Mouse (Mus musculus): ENCODE measurements around the gene Dab2. TPM values are rescaled to one million over a fixed set of nuclear protein-coding genes. Genes with fewer than 3 reads are reported as not detected.

Dab2 gene
- polyA plus RNA-seq, 1 experiment from 2014 or later, result 42.7 TPM

DNA sequence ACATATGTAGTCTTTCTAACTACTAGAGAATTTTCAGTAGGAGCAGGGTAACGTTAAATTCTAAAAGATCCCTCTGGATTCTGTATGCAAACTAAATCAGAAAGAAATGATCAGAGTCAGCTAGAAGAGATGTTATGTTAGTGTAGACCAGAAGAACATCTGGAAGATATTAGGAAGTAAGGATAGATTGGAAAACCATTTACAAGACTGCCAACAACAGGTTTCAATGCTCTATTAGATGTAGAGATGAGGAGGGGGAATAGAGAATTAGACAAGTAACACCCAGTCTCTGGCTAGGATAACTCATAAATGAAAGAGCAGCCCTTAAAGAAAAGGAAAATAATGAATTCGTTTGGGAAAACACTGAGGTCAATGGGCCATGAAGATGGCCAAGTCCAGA is 154.9 kb downstream of the Dab2 start:
- Histone ChIP-seq H3K27ac (no peak overlapping the region), H3K4me3 (no peak overlapping the region), H3K36me3 (no peaks in the 10 kb centered on the region), H3K9me3 (no peaks in the 10 kb centered on the region), H3K27me3 (ENCODE audit: insufficient read depth, poor library complexity, severe bottlenecking) (no peaks in the 10 kb centered on the region), H3K4me1 (replicated peaks) (no peaks in the 10 kb centered on the region)
- DNase-seq (ENCODE audit: low spot score), result no peak
- 62% methylated on average over 2 of the region's 2 CpGs for WGBS

DNA sequence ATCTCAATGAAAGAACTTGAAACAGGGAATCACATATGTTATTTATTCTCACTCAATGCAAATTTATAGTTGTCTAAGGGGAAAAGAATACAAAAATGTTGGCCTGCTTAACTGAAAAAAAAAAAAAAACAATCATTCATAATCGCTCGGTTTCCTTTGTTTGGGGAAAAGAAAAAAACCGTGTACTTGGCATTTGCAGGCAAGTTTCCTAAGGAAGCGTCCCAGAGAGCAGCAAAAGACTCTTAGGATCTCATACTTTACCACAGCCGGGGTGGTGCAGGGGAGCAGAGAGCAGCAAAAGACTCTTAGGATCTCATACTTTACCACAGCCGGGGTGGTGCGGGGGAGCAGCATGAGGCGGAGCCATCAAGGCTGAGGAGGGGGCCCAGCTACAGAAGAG is 161.8 kb downstream of the Dab2 start:
- no peak overlapping the region for H3K4me3 ChIP-seq
- no peak overlapping the region for H3K27ac ChIP-seq
- 82% methylated on average over 8 of the region's 8 CpGs for WGBS
- no peaks in the 10 kb centered on the region for H3K4me1 ChIP-seq (replicated peaks)
- no peaks in the 10 kb centered on the region for H3K9me3 ChIP-seq
- no peaks in the 10 kb centered on the region for H3K36me3 ChIP-seq
- no peak for DNase-seq (ENCODE audit: low spot score)
- no peaks in the 10 kb centered on the region for H3K27me3 ChIP-seq (ENCODE audit: insufficient read depth, poor library complexity, severe bottlenecking)

DNA sequence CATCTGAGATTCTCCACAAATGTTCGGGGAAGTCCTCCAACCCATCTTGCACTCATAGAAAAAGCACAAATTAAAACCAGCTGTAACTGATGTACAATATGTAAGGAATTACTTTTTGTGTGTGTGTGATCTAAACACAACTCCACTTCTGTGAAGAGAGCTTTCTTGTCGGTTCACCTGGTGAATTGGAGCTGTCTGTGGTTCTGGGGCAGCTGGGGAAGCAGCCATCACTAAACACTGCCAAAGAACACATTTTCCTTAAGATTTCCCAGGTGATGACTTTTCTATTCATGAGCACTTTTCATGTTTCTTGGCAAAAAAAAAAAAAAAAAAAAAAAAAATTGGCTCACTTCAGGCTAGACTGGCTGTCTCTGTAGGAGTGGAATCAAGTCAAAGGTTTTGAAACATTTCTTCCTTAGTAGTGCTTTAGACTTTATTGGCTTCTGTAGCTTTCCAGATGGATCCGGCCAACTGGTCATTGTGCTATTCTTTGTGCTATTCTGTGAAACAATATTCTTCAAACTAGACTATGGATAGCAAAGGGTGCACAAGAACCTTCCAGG is 163.9 kb downstream of the Dab2 start:
- no peaks in the 10 kb centered on the region for H3K36me3 ChIP-seq
- no peak for DNase-seq (ENCODE audit: low spot score)
- H3K9me3 ChIP-seq, result no peaks in the 10 kb centered on the region
- no peaks in the 10 kb centered on the region for H3K27me3 ChIP-seq (ENCODE audit: insufficient read depth, poor library complexity, severe bottlenecking)
- H3K4me1 ChIP-seq (replicated peaks), result no peaks in the 10 kb centered on the region
- H3K4me3 ChIP-seq, result no peak overlapping the region
- 85% methylated on average over 3 of the region's 3 CpGs for WGBS
- no peak overlapping the region for H3K27ac ChIP-seq

DNA sequence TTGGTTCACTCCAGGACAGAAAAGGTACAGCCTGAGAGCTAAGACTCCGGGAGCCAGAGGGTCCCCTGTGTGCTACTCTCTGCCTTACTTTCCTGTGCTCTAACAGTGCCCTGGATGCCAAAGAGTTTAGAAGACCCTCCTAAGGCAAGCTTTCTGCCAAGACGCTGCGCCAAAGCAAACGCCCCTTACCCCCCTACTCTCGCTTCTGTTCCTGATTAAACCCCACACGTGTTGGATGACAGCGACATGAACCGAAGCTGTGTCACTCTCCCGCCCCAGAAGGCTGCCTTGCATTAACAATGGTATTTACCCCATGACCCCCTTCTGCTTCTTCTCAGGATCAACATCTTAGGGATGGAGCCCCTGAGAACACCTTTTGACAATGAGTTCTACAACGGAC is 167.4 kb downstream of the Dab2 start:
- H3K27ac ChIP-seq, result no peak overlapping the region
- H3K27me3 ChIP-seq (ENCODE audit: insufficient read depth, poor library complexity, severe bottlenecking), result no peaks in the 10 kb centered on the region
- WGBS, result 63% methylated on average over 10 of the region's 10 CpGs
- no peaks in the 10 kb centered on the region for H3K36me3 ChIP-seq
- no peaks in the 10 kb centered on the region for H3K9me3 ChIP-seq
- peak; percentile 10 for DNase-seq (ENCODE audit: low spot score)
- H3K4me1 ChIP-seq (replicated peaks), result no peaks in the 10 kb centered on the region
- no peak overlapping the region for H3K4me3 ChIP-seq

DNA sequence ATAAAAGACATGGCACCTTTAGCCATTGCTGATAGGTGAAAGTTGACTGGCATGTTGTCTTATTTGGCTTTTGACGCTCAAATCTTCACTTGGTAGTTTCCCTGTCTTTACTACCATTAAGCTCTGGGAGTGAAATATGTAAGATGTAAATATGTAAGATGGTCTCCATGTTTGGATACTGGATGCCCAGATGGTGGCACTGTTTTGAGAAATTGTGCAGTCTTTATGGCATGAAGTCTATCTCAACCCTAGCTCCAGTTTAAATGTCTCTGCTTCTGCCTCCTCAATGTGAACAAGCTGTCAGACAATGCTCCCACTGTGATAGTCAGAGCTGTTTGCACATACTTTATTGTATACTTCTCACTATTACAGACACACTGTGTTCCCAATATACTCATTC is 169.3 kb downstream of the Dab2 start:
- H3K4me1 ChIP-seq (replicated peaks), result no peaks in the 10 kb centered on the region
- no peak overlapping the region for H3K4me3 ChIP-seq
- H3K36me3 ChIP-seq, result no peaks in the 10 kb centered on the region
- no peaks in the 10 kb centered on the region for H3K27me3 ChIP-seq (ENCODE audit: insufficient read depth, poor library complexity, severe bottlenecking)
- H3K9me3 ChIP-seq, result no peaks in the 10 kb centered on the region
- H3K27ac ChIP-seq, result no peak overlapping the region
- WGBS, result 92% methylated on average over 1 of the region's 1 CpGs
- DNase-seq (ENCODE audit: low spot score), result no peak

DNA sequence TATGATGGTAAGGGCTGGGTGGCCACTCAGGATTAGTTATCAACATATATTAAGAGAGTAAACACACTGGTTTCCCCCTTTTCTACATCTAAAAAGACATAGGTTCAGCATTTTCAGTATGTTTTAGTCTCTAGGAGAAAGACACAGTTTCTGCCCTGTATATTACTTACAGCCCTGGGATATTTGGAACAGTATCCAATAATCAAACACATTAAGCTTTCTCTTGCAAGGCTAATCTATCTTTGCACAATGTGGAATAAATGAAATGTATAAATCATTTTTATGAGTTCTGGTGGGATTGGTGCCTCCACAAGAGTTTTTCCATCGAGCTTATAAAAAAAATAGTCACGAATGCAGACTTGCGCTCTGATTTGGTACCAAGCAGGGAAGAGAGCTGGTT is 169.8 kb downstream of the Dab2 start:
- Histone ChIP-seq H3K27ac (no peak overlapping the region), H3K9me3 (no peaks in the 10 kb centered on the region), H3K4me1 (replicated peaks) (no peaks in the 10 kb centered on the region), H3K36me3 (no peaks in the 10 kb centered on the region), H3K27me3 (ENCODE audit: insufficient read depth, poor library complexity, severe bottlenecking) (no peaks in the 10 kb centered on the region), H3K4me3 (no peak overlapping the region)
- no peak for DNase-seq (ENCODE audit: low spot score)
- WGBS, result 94% methylated on average over 3 of the region's 3 CpGs

DNA sequence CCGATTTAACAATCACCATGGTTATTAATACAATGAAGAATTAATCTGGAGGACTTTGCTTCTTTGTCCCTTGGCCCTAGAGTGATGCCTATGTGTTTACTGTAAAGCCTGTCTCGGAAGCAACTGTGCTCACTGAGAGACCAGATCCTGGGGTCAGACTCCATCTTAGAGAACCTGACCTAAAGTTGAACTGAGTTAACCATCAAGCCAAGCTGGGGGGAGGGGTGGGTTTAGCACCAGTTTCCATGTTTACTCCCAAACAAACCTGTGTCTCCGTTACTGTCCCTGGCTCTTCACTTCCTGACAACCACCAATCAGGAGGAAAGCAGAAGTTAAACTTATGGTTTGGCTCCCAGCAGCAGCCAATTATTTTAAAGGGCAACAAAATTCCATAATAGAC is 184.0 kb downstream of the Dab2 start:
- 75% methylated on average over 3 of the region's 3 CpGs for WGBS
- no peak for DNase-seq (ENCODE audit: low spot score)
- Histone ChIP-seq H3K36me3 (no peaks in the 10 kb centered on the region), H3K27ac (no peak overlapping the region), H3K9me3 (no peaks in the 10 kb centered on the region), H3K27me3 (ENCODE audit: insufficient read depth, poor library complexity, severe bottlenecking) (no peaks in the 10 kb centered on the region), H3K4me1 (replicated peaks) (no peaks in the 10 kb centered on the region), H3K4me3 (no peak overlapping the region)

Other genes starting within 250 kb of the Dab2 start
- not detected in 2 replicates for gene C9, start 145.5 kb downstream of the Dab2 start, polyA plus RNA-seq (2016; fragmentation: Nextera tagmentation; extraction: Ambion mirVana)
- 3.4 and 3.8 TPM in 2 replicates for gene Fyb, start 223.1 kb downstream of the Dab2 start, polyA plus RNA-seq (2016; fragmentation: Nextera tagmentation; extraction: Ambion mirVana)

Data from hindbrain, embryonic 10.5 days (tissue).